Mouse (Mus musculus): Measurements from ENCODE around the gene Tnfrsf1b. TPM values are rescaled to one million over a fixed set of nuclear protein-coding genes. Genes with fewer than 3 reads are reported as not detected.

Gene Tnfrsf1b
- polyA plus RNA-seq, 1 experiment from 2014 or later, result 4.4 TPM

GRCm38 (mm10) chr4:145230647-145231046 lies 16.0 kb downstream of the Tnfrsf1b start:
- Histone ChIP-seq H3K27ac (no peak overlapping the region), H3K4me2 (replicated peaks) (no peak overlapping the region), H3K4me1 (replicated peaks; ENCODE audit: control insufficient read depth, insufficient read depth, low read length) (no peaks in the 10 kb centered on the region), H3K27me3 (ENCODE audit: control insufficient read depth, insufficient read depth, low read length) (no peaks in the 10 kb centered on the region), H3K36me3 (replicated peaks; ENCODE audit: control insufficient read depth, insufficient read depth) (no peaks in the 10 kb centered on the region), H3K4me3 (replicated peaks; ENCODE audit: low read length) (no peak overlapping the region), H3K9me3 (ENCODE audit: control insufficient read depth, low read length) (no peaks in the 10 kb centered on the region), H3K9ac (no peak overlapping the region)
- DNase-seq (ENCODE audit: low spot score) (no peak), ATAC-seq (ENCODE audit: low FRiP score) (no peak)
- WGBS, result 100% methylated on average over 2 of the region's 2 CpGs

DNA sequence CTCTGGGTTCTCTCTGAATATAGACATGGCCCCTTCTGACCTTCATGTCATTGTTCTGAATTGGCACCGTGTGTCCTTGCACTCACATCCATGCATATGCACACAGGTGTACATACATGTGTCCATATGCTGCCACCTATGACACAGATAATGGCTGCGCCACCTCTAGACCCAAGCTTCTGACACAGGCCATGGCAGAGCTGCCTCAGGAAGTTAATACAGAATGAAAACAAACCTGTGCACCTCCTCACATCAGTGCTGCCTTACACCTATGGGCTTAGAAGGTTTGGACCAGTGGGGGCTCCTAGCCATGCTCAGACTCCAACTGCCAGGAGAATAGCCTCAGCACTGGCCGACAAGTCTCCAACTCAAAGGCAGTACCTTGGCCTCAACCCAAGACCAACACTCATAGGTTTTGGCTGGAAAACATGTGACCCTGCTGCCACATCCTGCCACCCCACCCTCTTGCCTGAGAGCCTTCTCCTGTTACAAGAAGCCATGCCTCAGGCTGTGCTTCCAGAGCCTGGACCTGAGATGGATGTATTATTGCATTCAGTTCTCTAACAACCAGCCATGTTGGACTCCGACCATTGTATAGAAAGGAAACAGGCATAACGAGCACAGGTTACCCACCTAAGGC lies 17.0 kb downstream of the Tnfrsf1b start:
- H3K9me3 ChIP-seq (ENCODE audit: control insufficient read depth, low read length), result no peaks in the 10 kb centered on the region
- no peaks in the 10 kb centered on the region for H3K27me3 ChIP-seq (ENCODE audit: control insufficient read depth, insufficient read depth, low read length)
- WGBS, result 91% methylated on average over 5 of the region's 5 CpGs
- ATAC-seq (ENCODE audit: low FRiP score) (no peak), DNase-seq (ENCODE audit: low spot score) (no peak)
- H3K4me1 ChIP-seq (replicated peaks; ENCODE audit: control insufficient read depth, insufficient read depth, low read length), result no peaks in the 10 kb centered on the region
- no peak overlapping the region for H3K27ac ChIP-seq
- H3K36me3 ChIP-seq (replicated peaks; ENCODE audit: control insufficient read depth, insufficient read depth), result no peaks in the 10 kb centered on the region
- no peak overlapping the region for H3K4me2 ChIP-seq (replicated peaks)
- no peak overlapping the region for H3K9ac ChIP-seq
- H3K4me3 ChIP-seq (replicated peaks; ENCODE audit: low read length), result no peak overlapping the region

- Histone ChIP-seq H3K9me3 (ENCODE audit: control insufficient read depth, low read length) (no peaks in the 10 kb centered on the region), H3K27me3 (ENCODE audit: control insufficient read depth, insufficient read depth, low read length) (no peaks in the 10 kb centered on the region), H3K36me3 (replicated peaks; ENCODE audit: control insufficient read depth, insufficient read depth) (no peaks in the 10 kb centered on the region), H3K9ac (no peak overlapping the region), H3K4me3 (replicated peaks; ENCODE audit: low read length) (no peak overlapping the region), H3K27ac (no peak overlapping the region), H3K4me1 (replicated peaks; ENCODE audit: control insufficient read depth, insufficient read depth, low read length) (no peaks in the 10 kb centered on the region), H3K4me2 (replicated peaks) (no peak overlapping the region)
- WGBS, result 91% methylated on average over 6 of the region's 6 CpGs
- no peak for DNase-seq (ENCODE audit: low spot score)
- ATAC-seq (ENCODE audit: low FRiP score), result no peak
Observed at GRCm38 (mm10) chr4:145229051-145229450, 17.6 kb downstream of the Tnfrsf1b start.

- ATAC-seq (ENCODE audit: low FRiP score) (no peak), DNase-seq (ENCODE audit: low spot score) (no peak)
- Histone ChIP-seq H3K27ac (no peak overlapping the region), H3K36me3 (replicated peaks; ENCODE audit: control insufficient read depth, insufficient read depth) (no peaks in the 10 kb centered on the region), H3K4me1 (replicated peaks; ENCODE audit: control insufficient read depth, insufficient read depth, low read length) (no peaks in the 10 kb centered on the region), H3K27me3 (ENCODE audit: control insufficient read depth, insufficient read depth, low read length) (no peaks in the 10 kb centered on the region), H3K4me2 (replicated peaks) (no peak overlapping the region), H3K9ac (no peak overlapping the region), H3K9me3 (ENCODE audit: control insufficient read depth, low read length) (no peaks in the 10 kb centered on the region), H3K4me3 (replicated peaks; ENCODE audit: low read length) (no peak overlapping the region)
- WGBS, result 86% methylated on average over 4 of the region's 4 CpGs
Observed at GRCm38 (mm10) chr4:145224613-145225012, 22.1 kb downstream of the Tnfrsf1b start.

DNA sequence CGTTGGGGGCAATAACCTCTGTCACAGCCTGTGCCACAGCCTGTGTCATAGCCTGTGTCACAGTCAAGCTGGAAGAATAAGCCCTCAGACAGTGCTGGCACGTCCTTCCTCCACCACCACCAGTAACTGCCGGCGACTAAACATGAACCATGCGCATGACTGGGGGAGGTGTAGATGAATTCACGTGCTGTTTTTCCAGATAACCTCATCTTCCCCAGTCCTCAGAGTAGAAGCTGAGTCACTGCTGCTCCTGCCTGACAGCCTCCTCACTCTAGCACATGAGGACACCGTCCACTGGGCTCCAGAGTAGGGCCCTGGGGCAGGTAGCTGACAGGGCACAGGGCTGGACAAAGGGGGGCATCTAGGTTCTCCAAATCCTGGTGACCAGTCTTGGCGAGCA lies 24.6 kb downstream of the Tnfrsf1b start:
- 81% methylated on average over 8 of the region's 8 CpGs for WGBS
- H3K9me3 ChIP-seq (ENCODE audit: control insufficient read depth, low read length), result no peaks in the 10 kb centered on the region

GRCm38 (mm10) chr4:145221379-145221778 lies 25.3 kb downstream of the Tnfrsf1b start:
- 75% methylated on average over 2 of the region's 2 CpGs for WGBS
- Histone ChIP-seq H3K4me3 (replicated peaks; ENCODE audit: low read length) (no peak overlapping the region), H3K9ac (no peak overlapping the region), H3K9me3 (ENCODE audit: control insufficient read depth, low read length) (no peaks in the 10 kb centered on the region), H3K27me3 (ENCODE audit: control insufficient read depth, insufficient read depth, low read length) (no peaks in the 10 kb centered on the region), H3K36me3 (replicated peaks; ENCODE audit: control insufficient read depth, insufficient read depth) (no peaks in the 10 kb centered on the region), H3K27ac (no peak overlapping the region), H3K4me2 (replicated peaks) (no peak overlapping the region), H3K4me1 (replicated peaks; ENCODE audit: control insufficient read depth, insufficient read depth, low read length) (no peaks in the 10 kb centered on the region)
- DNase-seq (ENCODE audit: low spot score) (no peak), ATAC-seq (ENCODE audit: low FRiP score) (no peak)

More for the DNA sequence above, 24.6 kb downstream of the Tnfrsf1b start:
- Histone ChIP-seq H3K4me3 (replicated peaks; ENCODE audit: low read length) (no peak overlapping the region), H3K9ac (no peak overlapping the region), H3K4me1 (replicated peaks; ENCODE audit: control insufficient read depth, insufficient read depth, low read length) (no peaks in the 10 kb centered on the region), H3K27me3 (ENCODE audit: control insufficient read depth, insufficient read depth, low read length) (no peaks in the 10 kb centered on the region), H3K36me3 (replicated peaks; ENCODE audit: control insufficient read depth, insufficient read depth) (no peaks in the 10 kb centered on the region), H3K27ac (no peak overlapping the region), H3K4me2 (replicated peaks) (no peak overlapping the region)
- DNase-seq (ENCODE audit: low spot score), result no peak
- no peak for ATAC-seq (ENCODE audit: low FRiP score)

DNA sequence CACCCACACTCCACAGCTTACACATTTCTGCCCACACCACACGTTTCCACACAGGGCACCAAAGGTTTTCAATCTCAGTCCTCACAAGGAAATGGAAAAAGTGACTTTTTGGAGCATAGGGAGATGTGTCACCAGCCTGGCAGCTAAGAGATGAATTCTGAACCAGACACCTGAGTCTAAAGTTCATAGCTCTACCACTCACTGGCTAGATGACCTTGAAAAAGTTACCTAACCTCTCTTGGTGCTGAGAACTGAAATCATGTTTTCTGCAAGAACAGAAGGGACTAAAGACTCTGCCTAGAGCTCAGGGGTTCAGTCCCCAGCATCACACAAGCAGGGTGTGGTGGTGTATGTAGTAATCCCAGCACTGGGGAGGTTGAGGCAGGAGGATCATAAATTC lies 26.7 kb downstream of the Tnfrsf1b start:
- DNase-seq (ENCODE audit: low spot score) (no peak), ATAC-seq (ENCODE audit: low FRiP score) (no peak)
- Histone ChIP-seq H3K4me1 (replicated peaks; ENCODE audit: control insufficient read depth, insufficient read depth, low read length) (0 out of 2 replicates have a peak, but pooled peaks cover under 1% of the 10 kb centered on the region), H3K4me3 (replicated peaks; ENCODE audit: low read length) (no peak overlapping the region), H3K9me3 (ENCODE audit: control insufficient read depth, low read length) (no peaks in the 10 kb centered on the region), H3K36me3 (replicated peaks; ENCODE audit: control insufficient read depth, insufficient read depth) (no peaks in the 10 kb centered on the region), H3K27ac (no peak overlapping the region), H3K9ac (no peak overlapping the region), H3K27me3 (ENCODE audit: control insufficient read depth, insufficient read depth, low read length) (no peaks in the 10 kb centered on the region), H3K4me2 (replicated peaks) (no peak overlapping the region)
- WGBS, result 87% methylated on average over 1 of the region's 1 CpGs

- ATAC-seq (ENCODE audit: low FRiP score), result no peak
- Histone ChIP-seq H3K9ac (no peak overlapping the region), H3K27ac (no peak overlapping the region), H3K9me3 (ENCODE audit: control insufficient read depth, low read length) (no peaks in the 10 kb centered on the region), H3K4me3 (replicated peaks; ENCODE audit: low read length) (no peak overlapping the region), H3K36me3 (replicated peaks; ENCODE audit: control insufficient read depth, insufficient read depth) (no peaks in the 10 kb centered on the region), H3K27me3 (ENCODE audit: control insufficient read depth, insufficient read depth, low read length) (no peaks in the 10 kb centered on the region), H3K4me2 (replicated peaks) (no peak overlapping the region), H3K4me1 (replicated peaks; ENCODE audit: control insufficient read depth, insufficient read depth, low read length) (peaks cover 6% of the 10 kb centered on the region; the same call in 1 of the 2 replicates)
- no peak for DNase-seq (ENCODE audit: low spot score)
- 70% methylated on average over 15 of the region's 15 CpGs for WGBS
Observed at GRCm38 (mm10) chr4:145219240-145219985, 27.3 kb downstream of the Tnfrsf1b start.

DNA sequence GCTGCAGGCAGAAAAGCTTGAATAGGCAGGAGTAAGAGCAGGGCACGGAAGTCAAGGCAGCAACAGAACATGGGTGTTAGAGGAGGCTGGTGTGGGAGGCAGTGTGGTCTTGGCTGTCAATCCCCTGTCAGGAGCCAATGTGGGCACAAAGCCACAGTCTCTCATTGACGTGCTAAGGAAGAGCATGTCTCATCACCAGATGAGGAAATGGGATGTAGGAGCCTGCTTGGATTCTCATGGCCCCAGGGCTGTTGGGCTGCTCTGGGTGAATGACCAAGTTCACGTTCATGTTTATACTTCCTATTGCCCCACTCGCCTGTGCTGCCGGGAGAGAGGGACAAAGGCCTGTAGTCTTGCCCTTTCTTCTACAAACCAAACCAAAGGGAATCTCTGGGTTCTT lies 28.8 kb downstream of the Tnfrsf1b start:
- H3K27ac ChIP-seq, result no peak overlapping the region
- ATAC-seq (ENCODE audit: low FRiP score), result no peak
- H3K4me1 ChIP-seq (replicated peaks; ENCODE audit: control insufficient read depth, insufficient read depth, low read length), result peaks cover 10% of the 10 kb centered on the region
- WGBS, result 65% methylated on average over 5 of the region's 5 CpGs
- H3K9me3 ChIP-seq (ENCODE audit: control insufficient read depth, low read length), result no peaks in the 10 kb centered on the region
- H3K36me3 ChIP-seq (replicated peaks; ENCODE audit: control insufficient read depth, insufficient read depth), result no peaks in the 10 kb centered on the region
- no peak overlapping the region for H3K4me2 ChIP-seq (replicated peaks)
- DNase-seq (ENCODE audit: low spot score), result no peak
- no peak overlapping the region for H3K9ac ChIP-seq
- no peak overlapping the region for H3K4me3 ChIP-seq (replicated peaks; ENCODE audit: low read length)
- no peaks in the 10 kb centered on the region for H3K27me3 ChIP-seq (ENCODE audit: control insufficient read depth, insufficient read depth, low read length)

Data from hindbrain, embryonic 14.5 days (tissue).